Mouse (Mus musculus): Measurements from ENCODE around the gene Cxcr5.

DNA sequence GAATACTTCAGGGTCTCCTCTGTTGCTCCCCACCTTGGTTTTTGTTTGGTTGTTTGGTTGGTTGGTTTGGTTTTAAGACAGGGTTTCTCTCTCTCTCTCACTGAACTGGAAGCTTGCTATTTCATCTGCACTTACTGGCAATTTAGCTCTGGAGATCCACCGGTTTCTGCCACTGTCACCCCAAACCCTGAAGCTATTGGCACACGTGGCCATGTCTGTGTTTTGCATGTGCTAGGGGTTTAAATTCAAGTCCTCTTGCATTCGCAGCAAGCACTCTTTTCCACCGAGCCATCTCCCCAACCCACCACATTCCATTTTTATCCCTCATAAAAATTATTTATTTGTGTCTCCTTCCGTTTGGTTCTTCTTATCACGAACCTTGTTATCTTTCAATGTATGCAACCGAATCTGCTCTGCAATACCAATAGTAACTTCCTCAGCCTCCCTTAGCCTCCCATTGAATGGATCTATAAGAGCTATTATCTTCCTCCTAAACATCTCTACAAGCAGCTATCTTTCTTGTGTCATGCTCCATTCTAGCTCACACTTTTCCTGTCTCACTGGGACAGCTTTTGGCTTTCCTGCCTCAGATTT is 30.0 kb upstream of the Cxcr5 start:
- TF ChIP-seq CTCF (IDR thresholded peaks at IDR 0.05; ENCODE audit: borderline replicate concordance, insufficient read depth, low read length): no peak
- no peak for TF ChIP-seq POLR2A (IDR thresholded peaks at IDR 0.05; ENCODE audit: low read depth, low read length)

Measured in embryonic fibroblast, embryonic 13.5 days (primary cell).